8 mouse cellular contexts compared by ENCODE assay signal in genomic region chr10:77583795-77584422, GRCm38 (mm10). TPM values are rescaled to one million over a fixed set of nuclear protein-coding genes. Genes with fewer than 3 reads are reported as not detected.
DNase-seq lines count a peak whose midpoint lies in the region; ATAC-seq and TF ChIP-seq lines count a peak whose summit lies in the region.

No protein-coding gene starts in this region.

- DNase-seq in 416B (ENCODE audit: low read depth), result peak; percentile 96
- peak; percentile 72 for DNase-seq in G1E (ENCODE audit: low spot score)
- DNase-seq in urinary bladder, postnatal 36 days (ENCODE audit: low spot score in 2 of 2), result no peak
- no peak for DNase-seq in cerebellum, adult 11 months

- H3K27me3 ChIP-seq in G1E (ENCODE audit: insufficient read depth, low read length), result no peaks in the 10 kb centered on the region
- H3K27me3 ChIP-seq in heart, embryonic 11.5 days (ENCODE audit: control insufficient read depth, insufficient read depth, low read length), result no peaks in the 10 kb centered on the region
- no peaks in the 10 kb centered on the region for H3K27me3 ChIP-seq in liver, embryonic 12.5 days (replicated peaks)

- peak overlapping the region; percentile 63 for H3K4me3 ChIP-seq in G1E (ENCODE audit: low read depth, low read length)
- no peak overlapping the region for H3K4me3 ChIP-seq in heart, embryonic 11.5 days (ENCODE audit: low read depth, low read length)
- H3K4me3 ChIP-seq in liver, embryonic 12.5 days, result peak overlapping the region; percentile 19

- WGBS in heart, embryonic 11.5 days (ENCODE audit: insufficient replicate concordance), result 61% methylated on average over 10 of the region's 10 CpGs
- 21% methylated on average over 10 of the region's 10 CpGs for WGBS in liver, embryonic 12.5 days (ENCODE audit: insufficient replicate concordance)

- TF ChIP-seq CTCF in G1E (IDR thresholded peaks at IDR 0.05; ENCODE audit: low read depth, low read length), result no peak

- no peaks in the 10 kb centered on the region for H3K9me3 ChIP-seq in G1E (replicated peaks)
- H3K9me3 ChIP-seq in heart, embryonic 11.5 days (replicated peaks; ENCODE audit: control insufficient read depth, low read length), result no peaks in the 10 kb centered on the region
- no peaks in the 10 kb centered on the region for H3K9me3 ChIP-seq in liver, embryonic 12.5 days (replicated peaks)

- H3K4me2 ChIP-seq in heart, embryonic 11.5 days, result peak overlapping the region; percentile 3
- peak overlapping the region; percentile 96 for H3K4me2 ChIP-seq in liver, embryonic 12.5 days

- H3K36me3 ChIP-seq in G1E (replicated peaks), result peaks cover 48% of the 10 kb centered on the region
- H3K36me3 ChIP-seq in heart, embryonic 11.5 days (ENCODE audit: control insufficient read depth, insufficient read depth, low read length), result no peaks in the 10 kb centered on the region
- H3K36me3 ChIP-seq in liver, embryonic 12.5 days, result peaks cover 35% of the 10 kb centered on the region

- H3K4me1 ChIP-seq in G1E (ENCODE audit: insufficient read depth, low read depth, low read length), result peaks cover 82% of the 10 kb centered on the region
- H3K4me1 ChIP-seq in heart, embryonic 11.5 days (ENCODE audit: control insufficient read depth, insufficient read depth, low read length), result peaks cover 26% of the 10 kb centered on the region
- peaks cover 78% of the 10 kb centered on the region for H3K4me1 ChIP-seq in liver, embryonic 12.5 days

- H3K27ac ChIP-seq in heart, embryonic 11.5 days (ENCODE audit: low read depth, low read length), result no peak overlapping the region
- H3K27ac ChIP-seq in liver, embryonic 12.5 days, result peak overlapping the region; percentile 97

- H3K9ac ChIP-seq in heart, embryonic 11.5 days (ENCODE audit: low read depth, low read length), result no peak overlapping the region
- peak overlapping the region; percentile 31; the same call in 1 of the 2 replicates for H3K9ac ChIP-seq in liver, embryonic 12.5 days

- peak; percentile 68 for ATAC-seq in G1E (ENCODE audit: extremely low read depth, insufficient number of reproducible peaks, low FRiP score, poor library complexity, severe bottlenecking)
- ATAC-seq in heart, embryonic 11.5 days (replicated peaks; ENCODE audit: insufficient number of reproducible peaks, low FRiP score, low TSS enrichment), result no peak
- no peak for ATAC-seq in liver, embryonic 12.5 days
- no peak for ATAC-seq in erythroid progenitor cell, adult 5-6 weeks (replicated peaks; ENCODE audit: low FRiP score, poor library complexity, severe bottlenecking)
- no peak for ATAC-seq in activated CD4-positive, CD25-positive, alpha-beta regulatory T cell, adult 4 months

RNA-seq across cellular contexts. Expression of gene Pttg1ip, which starts 2.4 kb away (rescaled TPM):
- 133 and 140 TPM in 2 replicates for total RNA-seq in G1E (2014; fragmentation: Nextera tagmentation)
- 111 and 115 TPM in 2 replicates for total RNA-seq in G1E (2017)
- polyA plus RNA-seq in G1E (2012), result 106 and 128 TPM in 2 replicates
- 108 and 113 TPM in 2 replicates for polyA plus RNA-seq in heart, embryonic 11.5 days (2014; fragmentation: Nextera tagmentation; extraction: Ambion mirVana)
- 68.8 and 72.8 TPM in 2 replicates for polyA plus RNA-seq in liver, embryonic 12.5 days (2016; fragmentation: Nextera tagmentation; extraction: Ambion mirVana)
- 62.5 and 73.9 TPM in 2 replicates for total RNA-seq in erythroid progenitor cell, adult 5-6 weeks (2015; ENCODE audit: low replicate concordance)
- total RNA-seq in erythroid progenitor cell, adult 5-6 weeks (2017; ENCODE audit: low replicate concordance), result 34.0 and 59.3 TPM in 2 replicates
- polyA plus RNA-seq in activated CD4-positive, CD25-positive, alpha-beta regulatory T cell, adult 4 months (2017; shearing (Covaris generic)), result 10 to 100 TPM; 85.6 to 92.6 TPM

RNA-seq across cellular contexts. Expression of gene Sumo3, which starts 22.0 kb away (rescaled TPM):
- 32.6 and 35.3 TPM in 2 replicates for total RNA-seq in G1E (2014; fragmentation: Nextera tagmentation)
- total RNA-seq in G1E (2017), result 96.3 and 115 TPM in 2 replicates
- polyA plus RNA-seq in G1E (2012), result 130 and 160 TPM in 2 replicates
- 165 and 212 TPM in 2 replicates for polyA plus RNA-seq in heart, embryonic 11.5 days (2014; fragmentation: Nextera tagmentation; extraction: Ambion mirVana)
- polyA plus RNA-seq in liver, embryonic 12.5 days (2016; fragmentation: Nextera tagmentation; extraction: Ambion mirVana), result 138 and 146 TPM in 2 replicates
- total RNA-seq in erythroid progenitor cell, adult 5-6 weeks (2015; ENCODE audit: low replicate concordance), result 9.2 and 14.8 TPM in 2 replicates
- total RNA-seq in erythroid progenitor cell, adult 5-6 weeks (2017; ENCODE audit: low replicate concordance), result 21.1 and 33.6 TPM in 2 replicates
- polyA plus RNA-seq in activated CD4-positive, CD25-positive, alpha-beta regulatory T cell, adult 4 months (2017; shearing (Covaris generic)), result 10 to 100 TPM; 75.5 to 83.8 TPM

RNA-seq across cellular contexts. Expression of gene Gm49325, which starts 22.1 kb away (rescaled TPM):
- total RNA-seq in G1E (2014; fragmentation: Nextera tagmentation) (not detected in 2 replicates), G1E (2017) (not detected in 2 replicates)
- not detected in 2 replicates for polyA plus RNA-seq in G1E (2012)
- not detected in 2 replicates for polyA plus RNA-seq in heart, embryonic 11.5 days (2014; fragmentation: Nextera tagmentation; extraction: Ambion mirVana)
- 5.1 TPM in 1 of 2 replicates, not detected in the other for polyA plus RNA-seq in liver, embryonic 12.5 days (2016; fragmentation: Nextera tagmentation; extraction: Ambion mirVana)
- total RNA-seq in erythroid progenitor cell, adult 5-6 weeks (2015; ENCODE audit: low replicate concordance), result not detected in 2 replicates
- not detected in 2 replicates for total RNA-seq in erythroid progenitor cell, adult 5-6 weeks (2017; ENCODE audit: low replicate concordance)
- polyA plus RNA-seq in activated CD4-positive, CD25-positive, alpha-beta regulatory T cell, adult 4 months (2017; shearing (Covaris generic)), result 1 to 10 TPM in 1 of 2 experiments, not detected in 1; 6.5 TPM

RNA-seq across cellular contexts. Expression of gene Ube2g2, which starts 38.2 kb away (rescaled TPM):
- total RNA-seq in G1E (2014; fragmentation: Nextera tagmentation) (18.4 and 24.5 TPM in 2 replicates), G1E (2017) (20.7 and 23.4 TPM in 2 replicates)
- 26.0 and 35.0 TPM in 2 replicates for polyA plus RNA-seq in G1E (2012)
- 38.0 and 42.9 TPM in 2 replicates for polyA plus RNA-seq in heart, embryonic 11.5 days (2014; fragmentation: Nextera tagmentation; extraction: Ambion mirVana)
- polyA plus RNA-seq in liver, embryonic 12.5 days (2016; fragmentation: Nextera tagmentation; extraction: Ambion mirVana), result 55.7 and 59.9 TPM in 2 replicates
- total RNA-seq in erythroid progenitor cell, adult 5-6 weeks (2015; ENCODE audit: low replicate concordance), result 6.8 and 9.6 TPM in 2 replicates
- 10.4 and 11.3 TPM in 2 replicates for total RNA-seq in erythroid progenitor cell, adult 5-6 weeks (2017; ENCODE audit: low replicate concordance)
- 10 to 100 TPM; 36.5 to 39.3 TPM for polyA plus RNA-seq in activated CD4-positive, CD25-positive, alpha-beta regulatory T cell, adult 4 months (2017; shearing (Covaris generic))

RNA-seq across cellular contexts. Expression of gene Itgb2, which starts 53.9 kb away (rescaled TPM):
- total RNA-seq in G1E (2014; fragmentation: Nextera tagmentation) (39.6 and 51.8 TPM in 2 replicates), G1E (2017) (49.1 and 49.2 TPM in 2 replicates)
- 8.5 and 20.0 TPM in 2 replicates for polyA plus RNA-seq in G1E (2012)
- polyA plus RNA-seq in heart, embryonic 11.5 days (2014; fragmentation: Nextera tagmentation; extraction: Ambion mirVana), result 2.3 and 2.4 TPM in 2 replicates
- 13.5 and 13.9 TPM in 2 replicates for polyA plus RNA-seq in liver, embryonic 12.5 days (2016; fragmentation: Nextera tagmentation; extraction: Ambion mirVana)
- 36.4 and 37.3 TPM in 2 replicates for total RNA-seq in erythroid progenitor cell, adult 5-6 weeks (2015; ENCODE audit: low replicate concordance)
- 20.9 and 29.3 TPM in 2 replicates for total RNA-seq in erythroid progenitor cell, adult 5-6 weeks (2017; ENCODE audit: low replicate concordance)
- polyA plus RNA-seq in activated CD4-positive, CD25-positive, alpha-beta regulatory T cell, adult 4 months (2017; shearing (Covaris generic)), result 100 to 1,000 TPM; 375 to 386 TPM

Comparison
In these comparisons a context has a peak if more than half of its experiments do, and no peak if none do; other contexts are left out.
1. DNase-seq: peak in 416B (single experiment) and G1E (single experiment); none in urinary bladder, postnatal 36 days (0 of 2) and cerebellum, adult 11 months (single experiment).